Mouse (Mus musculus) liver, postnatal 0 days (tissue): ENCODE measurements at regions not wholly inside any gene's neighbourhood (a gene's known extent, or its start where the extent isn't known, plus 50 kb on each side); places are given as distances from the start of the nearest gene placed in this dataset.
A peak's percentile ranks its signal among the peaks of the same experiment; 100 is the strongest.

Source experiments
- ATAC-seq: fragments of 200-750 bp; cut with Nextera tagmentation; 2 replicates; pipeline ENCODE4 v1.8.0; 2017; ENCODE audit warnings: mild to moderate bottlenecking, moderate library complexity
- DNase-seq: peaks from one replicate; pipeline ENCODE4 v3.0.0-alpha.2; 2016
- H3K27ac ChIP-seq: fragments of 300-500 bp; sonication (generic); 2 replicates; pipeline ENCODE4 v1.5.1; 2014; ENCODE audit warnings: antibody characterized with exemption, moderate library complexity, mild to moderate bottlenecking, low read depth
- H3K27me3 ChIP-seq: fragments of 300-500 bp; sonication (generic); 2 replicates; pipeline ENCODE4 v1.6.1; 2014; ENCODE audit warnings: low read length, control low read depth, mixed read lengths; ENCODE audit not compliant: insufficient read depth
- H3K36me3 ChIP-seq: fragments of 300-500 bp; sonication (generic); replicated peaks from 2 replicates; pipeline ENCODE4 v1.6.1; 2014; ENCODE audit warnings: mild to moderate bottlenecking, control low read depth, low read length, moderate library complexity, mixed read lengths; ENCODE audit not compliant: insufficient read depth
- H3K4me1 ChIP-seq: fragments of 300-500 bp; sonication (generic); 2 replicates; pipeline ENCODE4 v1.6.1; 2014; ENCODE audit warnings: antibody characterized with exemption, mild to moderate bottlenecking, control low read depth; ENCODE audit not compliant: insufficient read depth
- H3K4me2 ChIP-seq: fragments of 300-500 bp; sonication (generic); 2 replicates; pipeline ENCODE4 v1.6.1; 2014; ENCODE audit warnings: low read depth, mild to moderate bottlenecking, low read length, moderate library complexity, mixed read lengths
- H3K4me3 ChIP-seq: fragments of 300-500 bp; sonication (generic); 2 replicates; pipeline ENCODE4 v1.5.1; 2014; ENCODE audit warnings: low read depth, low read length
- H3K9ac ChIP-seq: fragments of 300-500 bp; sonication (generic); replicated peaks from 2 replicates; pipeline ENCODE4 v1.6.1; 2014; ENCODE audit warnings: mild to moderate bottlenecking, moderate library complexity
- H3K9me3 ChIP-seq: fragments of 300-500 bp; sonication (generic); 2 replicates; pipeline ENCODE4 v1.6.1; 2016; ENCODE audit warnings: mild to moderate bottlenecking, control low read depth, low read length, mixed read lengths
- CTCF ChIP-seq: sonication (generic); IDR thresholded peaks from 2 replicates; pipeline ENCODE4 v1.5.1; 2016; ENCODE audit warnings: antibody characterized with exemption, low read depth
- EP300 ChIP-seq: IDR thresholded peaks from 2 replicates; pipeline ENCODE4 v1.6.1; 2016; ENCODE audit warnings: antibody characterized with exemption, low read depth, mild to moderate bottlenecking
- WGBS: fragments of 180-500 bp; shearing (Covaris S2); extraction: QIAGEN DNeasy Blood & Tissue Kit; methylation state at CpG from one replicate; pipeline ENCODE4 v1.1.7; 2014; ENCODE audit not compliant: insufficient replicate concordance; 5-methylcytosine and 5-hydroxymethylcytosine counted together

GRCm38 (mm10) chr5:146644499-146644898 is 59.5 kb upstream of the Gpr12 start:
- WGBS, result 2% methylated on average over 4 of the region's 4 CpGs
- no peak overlapping the region for H3K4me3 ChIP-seq
- TF ChIP-seq CTCF (no peak), EP300 (no peak)
- H3K4me2 ChIP-seq, result no peak overlapping the region
- no peak overlapping the region for H3K9ac ChIP-seq
- H3K9me3 ChIP-seq, result no peaks in the 10 kb centered on the region
- DNase-seq (peak; percentile 75), ATAC-seq (no peak)
- no peaks in the 10 kb centered on the region for H3K4me1 ChIP-seq
- H3K27ac ChIP-seq, result no peak overlapping the region
- no peaks in the 10 kb centered on the region for H3K36me3 ChIP-seq
- no peaks in the 10 kb centered on the region for H3K27me3 ChIP-seq

- DNase-seq (no peak), ATAC-seq (no peak)
- Histone ChIP-seq H3K9ac (no peak overlapping the region), H3K4me3 (no peak overlapping the region), H3K4me2 (no peak overlapping the region), H3K27me3 (no peaks in the 10 kb centered on the region), H3K36me3 (no peaks in the 10 kb centered on the region), H3K4me1 (no peaks in the 10 kb centered on the region), H3K27ac (no peak overlapping the region), H3K9me3 (no peaks in the 10 kb centered on the region)
- TF ChIP-seq CTCF, result no peak
- TF ChIP-seq EP300, result no peak
- 78% methylated on average over 6 of the region's 6 CpGs for WGBS
Measured at GRCm38 (mm10) chr5:146641931-146642330, 56.9 kb upstream of the Gpr12 start.

DNA sequence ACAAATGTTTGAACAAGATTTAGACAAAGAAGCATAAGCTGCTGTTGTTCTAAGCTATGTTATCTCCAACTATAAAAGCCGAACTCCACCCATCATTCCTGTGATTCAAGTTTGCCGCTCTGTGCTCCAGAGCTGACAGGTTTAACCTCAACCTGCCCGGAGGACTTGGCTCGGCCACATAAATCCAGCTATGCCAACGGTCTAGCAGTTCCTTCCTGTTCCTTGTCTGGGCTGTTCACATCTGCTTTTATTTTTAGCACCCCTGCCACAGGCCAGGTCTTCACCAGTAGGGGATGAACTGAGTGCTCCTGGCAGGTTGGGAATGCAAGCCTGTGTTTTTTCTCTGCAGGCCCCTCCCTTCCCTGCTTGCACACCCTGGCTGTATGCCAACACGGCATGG is 51.8 kb upstream of the Gpr12 start:
- no peaks in the 10 kb centered on the region for H3K36me3 ChIP-seq
- no peak overlapping the region for H3K27ac ChIP-seq
- no peak overlapping the region for H3K4me3 ChIP-seq
- TF ChIP-seq EP300 (no peak), CTCF (no peak)
- H3K27me3 ChIP-seq, result no peaks in the 10 kb centered on the region
- no peak for DNase-seq
- H3K9ac ChIP-seq, result no peak overlapping the region
- 32% methylated on average over 6 of the region's 6 CpGs for WGBS
- H3K4me1 ChIP-seq, result no peaks in the 10 kb centered on the region
- H3K9me3 ChIP-seq, result peaks cover 2% of the 10 kb centered on the region; the same call in 1 of the 2 replicates
- no peak for ATAC-seq
- H3K4me2 ChIP-seq, result no peak overlapping the region
